Mouse (Mus musculus) neural tube, embryonic 15.5 days (tissue): ENCODE data around the gene Lrch1. TPM values are rescaled to one million over a fixed set of nuclear protein-coding genes. Genes with fewer than 3 reads are reported as not detected.

Experiments used
- ATAC-seq: fragments of 200-750 bp; cut with Nextera tagmentation; 2 replicates; pipeline ENCODE4 v1.8.0; 2017; ENCODE audit warnings: mild to moderate bottlenecking, moderate TSS enrichment, moderate library complexity; ENCODE audit not compliant: low FRiP score
- H3K27ac ChIP-seq: fragments of 300-500 bp; sonication (generic); replicated peaks from 2 replicates; pipeline ENCODE4 v1.5.1; 2015; ENCODE audit warnings: mild to moderate bottlenecking, inconsistent platforms
- H3K27me3 ChIP-seq: fragments of 300-500 bp; sonication (generic); replicated peaks from 2 replicates; pipeline ENCODE4 v1.6.1; 2015; ENCODE audit warnings: inconsistent platforms
- H3K36me3 ChIP-seq: fragments of 300-500 bp; sonication (generic); 2 replicates; pipeline ENCODE4 v1.6.1; 2015; ENCODE audit warnings: inconsistent platforms
- H3K4me1 ChIP-seq: fragments of 300-500 bp; sonication (generic); 2 replicates; pipeline ENCODE4 v1.6.1; 2015; ENCODE audit warnings: inconsistent platforms
- H3K4me2 ChIP-seq: fragments of 300-500 bp; sonication (generic); 2 replicates; pipeline ENCODE4 v1.6.1; 2015; ENCODE audit warnings: inconsistent platforms, mild to moderate bottlenecking, moderate library complexity
- H3K4me3 ChIP-seq: fragments of 300-500 bp; sonication (generic); replicated peaks from 2 replicates; pipeline ENCODE4 v1.5.1; 2015; ENCODE audit warnings: mild to moderate bottlenecking, inconsistent platforms
- H3K9ac ChIP-seq: fragments of 300-500 bp; sonication (generic); replicated peaks from 2 replicates; pipeline ENCODE4 v1.6.1; 2015; ENCODE audit warnings: mild to moderate bottlenecking, inconsistent platforms
- H3K9me3 ChIP-seq: fragments of 300-500 bp; sonication (generic); replicated peaks from 2 replicates; pipeline ENCODE4 v1.6.1; 2016; ENCODE audit warnings: inconsistent platforms
- WGBS: fragments of 180-500 bp; shearing (Covaris S2); methylation state at CpG from one replicate; pipeline ENCODE4 v1.1.7; 2015; ENCODE audit warnings: mixed read lengths; 5-methylcytosine and 5-hydroxymethylcytosine counted together
- polyA plus RNA-seq: library from polyadenylated mRNA; unstranded; fragments of >200 nt; fragmentation: Nextera tagmentation; extraction: Ambion mirVana; gene quantifications from 2 replicates; pipeline ENCODE4 v1.2.1, GENCODE M21; 2015

The Lrch1 gene
- polyA plus RNA-seq, 1 experiment from 2014 or later: 20.6 TPM

- Histone ChIP-seq H3K4me2 (no peak overlapping the region), H3K27me3 (no peaks in the 10 kb centered on the region), H3K36me3 (no peaks in the 10 kb centered on the region), H3K4me3 (no peak overlapping the region), H3K9me3 (no peaks in the 10 kb centered on the region), H3K9ac (no peak overlapping the region), H3K4me1 (peaks cover 14% of the 10 kb centered on the region; the same call in 1 of the 2 replicates), H3K27ac (no peak overlapping the region)
- 83% methylated on average over 4 of the region's 4 CpGs for WGBS
- no peak for ATAC-seq
Measured at GRCm38 (mm10) chr14:74903047-74903446, 44.6 kb downstream of the Lrch1 start.

- peaks cover 6% of the 10 kb centered on the region; the same call in 1 of the 2 replicates for H3K4me1 ChIP-seq
- H3K27me3 ChIP-seq: no peaks in the 10 kb centered on the region
- no peaks in the 10 kb centered on the region for H3K36me3 ChIP-seq
- no peaks in the 10 kb centered on the region for H3K9me3 ChIP-seq
- no peak overlapping the region for H3K4me2 ChIP-seq
- no peak for ATAC-seq
- no peak overlapping the region for H3K27ac ChIP-seq
- WGBS: 73% methylated on average over 8 of the region's 8 CpGs
- no peak overlapping the region for H3K9ac ChIP-seq
- H3K4me3 ChIP-seq: no peak overlapping the region
Measured at GRCm38 (mm10) chr14:74900705-74901369, 46.8 kb downstream of the Lrch1 start.

GRCm38 (mm10) chr14:74899953-74900704, 47.5 kb downstream of the Lrch1 start:
- no peak for ATAC-seq
- Histone ChIP-seq H3K27me3 (no peaks in the 10 kb centered on the region), H3K9me3 (no peaks in the 10 kb centered on the region), H3K9ac (no peak overlapping the region), H3K4me2 (no peak overlapping the region), H3K36me3 (no peaks in the 10 kb centered on the region), H3K4me1 (peaks cover 6% of the 10 kb centered on the region; the same call in 1 of the 2 replicates), H3K4me3 (no peak overlapping the region), H3K27ac (no peak overlapping the region)
- 78% methylated on average over 13 of the region's 13 CpGs for WGBS

GRCm38 (mm10) chr14:74898939-74899338, 48.7 kb downstream of the Lrch1 start:
- 84% methylated on average over 5 of the region's 5 CpGs for WGBS
- no peak for ATAC-seq
- Histone ChIP-seq H3K4me1 (peaks cover 3% of the 10 kb centered on the region; the same call in 1 of the 2 replicates), H3K4me2 (no peak overlapping the region), H3K4me3 (no peak overlapping the region), H3K9ac (no peak overlapping the region), H3K36me3 (no peaks in the 10 kb centered on the region), H3K27ac (no peak overlapping the region), H3K9me3 (no peaks in the 10 kb centered on the region), H3K27me3 (no peaks in the 10 kb centered on the region)

- 55% methylated on average over 6 of the region's 6 CpGs for WGBS
Measured at GRCm38 (mm10) chr14:74893693-74894092, 54.0 kb downstream of the Lrch1 start.

GRCm38 (mm10) chr14:74893085-74893648, 54.5 kb downstream of the Lrch1 start:
- H3K9ac ChIP-seq: no peak overlapping the region
- no peaks in the 10 kb centered on the region for H3K9me3 ChIP-seq
- peaks cover 4% of the 10 kb centered on the region; the same call in 1 of the 2 replicates for H3K4me1 ChIP-seq
- no peaks in the 10 kb centered on the region for H3K27me3 ChIP-seq
- H3K4me3 ChIP-seq: no peak overlapping the region
- 65% methylated on average over 3 of the region's 3 CpGs for WGBS
- no peak overlapping the region for H3K4me2 ChIP-seq
- no peak for ATAC-seq
- H3K27ac ChIP-seq: no peak overlapping the region
- no peaks in the 10 kb centered on the region for H3K36me3 ChIP-seq

More at GRCm38 (mm10) chr14:74893693-74894092, 54.0 kb downstream of the Lrch1 start:
- no peak overlapping the region for H3K9ac ChIP-seq
- H3K4me3 ChIP-seq: no peak overlapping the region
- H3K4me1 ChIP-seq: peaks cover 4% of the 10 kb centered on the region; the same call in 1 of the 2 replicates
- H3K9me3 ChIP-seq: no peaks in the 10 kb centered on the region
- H3K4me2 ChIP-seq: no peak overlapping the region
- no peaks in the 10 kb centered on the region for H3K27me3 ChIP-seq
- no peak overlapping the region for H3K27ac ChIP-seq
- H3K36me3 ChIP-seq: no peaks in the 10 kb centered on the region
- ATAC-seq: no peak

- H3K36me3 ChIP-seq: no peaks in the 10 kb centered on the region
- H3K4me3 ChIP-seq: no peak overlapping the region
- ATAC-seq: no peak
- no peak overlapping the region for H3K27ac ChIP-seq
- H3K9me3 ChIP-seq: no peaks in the 10 kb centered on the region
- peaks cover 30% of the 10 kb centered on the region for H3K4me1 ChIP-seq
- no peak overlapping the region for H3K4me2 ChIP-seq
- H3K27me3 ChIP-seq: no peaks in the 10 kb centered on the region
- H3K9ac ChIP-seq: no peak overlapping the region
- 93% methylated on average over 2 of the region's 2 CpGs for WGBS
Measured at GRCm38 (mm10) chr14:74889304-74889703, 58.4 kb downstream of the Lrch1 start.

- Histone ChIP-seq H3K27ac (no peak overlapping the region), H3K27me3 (no peaks in the 10 kb centered on the region), H3K4me2 (no peak overlapping the region), H3K4me1 (peaks cover 35% of the 10 kb centered on the region), H3K4me3 (no peak overlapping the region), H3K36me3 (no peaks in the 10 kb centered on the region), H3K9me3 (no peaks in the 10 kb centered on the region), H3K9ac (no peak overlapping the region)
- no peak for ATAC-seq
- WGBS: 97% methylated on average over 1 of the region's 1 CpGs
Measured at GRCm38 (mm10) chr14:74888103-74888502, 59.6 kb downstream of the Lrch1 start.

- Histone ChIP-seq H3K9ac (no peak overlapping the region), H3K4me2 (no peak overlapping the region), H3K9me3 (no peaks in the 10 kb centered on the region), H3K27ac (no peak overlapping the region), H3K27me3 (no peaks in the 10 kb centered on the region), H3K36me3 (no peaks in the 10 kb centered on the region), H3K4me1 (peaks cover 40% of the 10 kb centered on the region), H3K4me3 (no peak overlapping the region)
- 26% methylated on average over 5 of the region's 5 CpGs for WGBS
- peak; percentile 53; the same call in 1 of the 2 replicates for ATAC-seq
Measured at GRCm38 (mm10) chr14:74886453-74886852, 61.2 kb downstream of the Lrch1 start.

- H3K4me1 ChIP-seq: peaks cover 49% of the 10 kb centered on the region
- no peaks in the 10 kb centered on the region for H3K36me3 ChIP-seq
- H3K9ac ChIP-seq: no peak overlapping the region
- no peaks in the 10 kb centered on the region for H3K9me3 ChIP-seq
- H3K4me3 ChIP-seq: no peak overlapping the region
- H3K4me2 ChIP-seq: no peak overlapping the region
- ATAC-seq: no peak
- 70% methylated on average over 7 of the region's 7 CpGs for WGBS
- 0 out of 2 replicates have a peak overlapping the region, but pooled peaks have one; percentile 13 for H3K27ac ChIP-seq
- H3K27me3 ChIP-seq: no peaks in the 10 kb centered on the region
Measured at GRCm38 (mm10) chr14:74884920-74885319, 62.8 kb downstream of the Lrch1 start.

- Histone ChIP-seq H3K9me3 (no peaks in the 10 kb centered on the region), H3K4me1 (peaks cover 55% of the 10 kb centered on the region), H3K4me3 (no peak overlapping the region), H3K27me3 (no peaks in the 10 kb centered on the region), H3K27ac (peak overlapping the region; percentile 64), H3K4me2 (peak overlapping the region; percentile 17; the same call in 1 of the 2 replicates), H3K9ac (no peak overlapping the region), H3K36me3 (no peaks in the 10 kb centered on the region)
- WGBS: 8% methylated on average over 13 of the region's 13 CpGs
- peak; percentile 69 for ATAC-seq
Measured at GRCm38 (mm10) chr14:74884024-74884680, 63.5 kb downstream of the Lrch1 start.
